Mouse (Mus musculus) lung, postnatal 14 days (tissue): ENCODE results near the gene B3gnt9.

Experiments used
- DNase-seq: peaks from one replicate; pipeline ENCODE4 v3.0.0; 2021

The B3gnt9 gene

GRCm38 (mm10) chr8:105209153-105210110 lies 45.5 kb downstream of the B3gnt9 start:
- DNase-seq = no peak

GRCm38 (mm10) chr8:105207675-105208273 lies 47.2 kb downstream of the B3gnt9 start:
- no peak for DNase-seq

GRCm38 (mm10) chr8:105206766-105207275 lies 48.1 kb downstream of the B3gnt9 start:
- no peak for DNase-seq

- DNase-seq = no peak
These were observed 49.2 kb downstream of the B3gnt9 start for GRCm38 (mm10) chr8:105205748-105206147.
